ENCODE assay signal across 9 mouse cellular contexts in the genomic region with DNA sequence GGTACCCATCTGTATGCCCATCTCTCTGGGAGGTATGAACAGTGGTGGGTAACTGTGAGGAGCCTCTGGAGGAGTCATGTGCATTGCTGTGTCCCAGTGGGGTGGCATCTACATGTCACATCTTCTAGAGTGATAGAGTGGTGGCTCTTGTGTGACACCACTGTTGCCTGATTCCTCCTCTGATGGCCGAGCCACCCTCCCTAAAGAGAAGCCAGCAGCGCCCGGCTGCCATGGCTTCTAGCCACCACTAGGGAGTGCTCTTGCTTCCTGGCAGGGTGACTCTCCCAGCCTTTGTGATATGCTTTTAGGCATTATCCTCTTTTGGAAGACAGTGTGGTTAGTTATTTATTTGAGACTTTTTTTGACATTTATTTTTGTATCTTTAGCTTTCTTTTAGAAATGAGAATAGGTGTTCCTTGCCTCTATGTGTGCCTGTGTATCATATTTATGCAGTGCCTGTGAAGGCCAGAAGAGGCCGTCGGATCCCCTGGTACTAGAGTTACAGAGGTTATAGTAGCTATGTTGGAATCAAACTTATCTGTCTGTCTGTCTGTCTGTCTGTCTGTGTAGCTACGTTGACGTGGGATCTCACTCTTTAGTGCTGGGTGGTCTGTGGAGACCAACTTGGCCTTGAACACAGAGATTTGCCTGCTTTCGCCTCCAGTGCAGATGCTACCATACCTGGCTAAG. TPM values are rescaled to one million over a fixed set of nuclear protein-coding genes. Genes with fewer than 3 reads are reported as not detected.
DNase-seq lines count a peak whose midpoint lies in the region; ATAC-seq and TF ChIP-seq lines count a peak whose summit lies in the region.
"Had no signal": no experiment of that assay in that cellular context is flagged by ENCODE, and none has a peak within 500 bp of the region (broad histone marks: within the 10 kb centered on the region; RNA-seq: fewer than 3 reads in every experiment).

No protein-coding gene starts in this region.

- peak overlapping the region; percentile 99 for H3K27ac ChIP-seq in bone marrow macrophage, adult 2 months (ENCODE audit: insufficient read depth, low read depth, low read length)
- no peak overlapping the region for H3K27ac ChIP-seq in neural tube, embryonic 15.5 days (replicated peaks)
- H3K27ac ChIP-seq: embryonic facial prominence, embryonic 15.5 days had no signal

- no peaks in the 10 kb centered on the region for H3K9me3 ChIP-seq in neural tube, embryonic 15.5 days (replicated peaks)
- H3K9me3 ChIP-seq: embryonic facial prominence, embryonic 15.5 days had no signal

- H3K4me3 ChIP-seq in bone marrow macrophage, adult 2 months (ENCODE audit: insufficient read depth, low read length) = no peak overlapping the region
- no peak overlapping the region for H3K4me3 ChIP-seq in neural tube, embryonic 15.5 days (replicated peaks)
- H3K4me3 ChIP-seq: embryonic facial prominence, embryonic 15.5 days had no signal

- TF ChIP-seq POLR2A in bone marrow macrophage, adult 2 months (IDR thresholded peaks at IDR 0.05; ENCODE audit: borderline replicate concordance, low read depth, low read length) = no peak

- intact Hi-C loops in heart, postnatal 10 days (cut with DNase I) = loop anchor here (1.0 to 5.0 kb wide), 4 partner anchors 40 to 170 kb away; a partner anchor contains a TSS

- peak; percentile 97 for TF ChIP-seq CTCF in bone marrow macrophage, adult 2 months (IDR thresholded peaks at IDR 0.05; ENCODE audit: low read depth, low read length)

- H3K4me2 ChIP-seq in neural tube, embryonic 15.5 days = no peak overlapping the region
- H3K4me2 ChIP-seq: embryonic facial prominence, embryonic 15.5 days had no signal

- no peaks in the 10 kb centered on the region; the same call in 1 of the 2 replicates for H3K36me3 ChIP-seq in neural tube, embryonic 15.5 days
- H3K36me3 ChIP-seq: embryonic facial prominence, embryonic 15.5 days had no signal

- H3K27me3 ChIP-seq in neural tube, embryonic 15.5 days (replicated peaks) = no peaks in the 10 kb centered on the region
- H3K27me3 ChIP-seq: embryonic facial prominence, embryonic 15.5 days had no signal

- H3K4me1 ChIP-seq in bone marrow macrophage, adult 2 months (ENCODE audit: control insufficient read depth, insufficient read depth, low read length) = peaks cover 36% of the 10 kb centered on the region
- no peaks in the 10 kb centered on the region for H3K4me1 ChIP-seq in neural tube, embryonic 15.5 days

- H3K9ac ChIP-seq in neural tube, embryonic 15.5 days (replicated peaks) = no peak overlapping the region
- H3K9ac ChIP-seq: embryonic facial prominence, embryonic 15.5 days had no signal

- 52% methylated on average over 8 of the region's 8 CpGs for WGBS in neural tube, embryonic 15.5 days

- DNase-seq in CD8-positive naive resting alpha-beta T cell, adult 2 months (ENCODE audit: low read depth in 2 of 2, low spot score in 2 of 2) = peak; percentile 55 to 76
- DNase-seq in heart, postnatal 10 days = peak; percentile 81 to 88
- peak; percentile 73 to 88 for DNase-seq in kidney, postnatal 36 days
- peak; percentile 72 to 78 for DNase-seq in lung, adult 18-20 months
- DNase-seq in thymus, postnatal 0 days (ENCODE audit: low spot score) = peak; percentile 61

- ATAC-seq in erythroblast, adult 5-6 weeks (replicated peaks; ENCODE audit: low FRiP score, poor library complexity, severe bottlenecking) = peak; percentile 77
- 0 out of 2 replicates have a peak, but pooled peaks have one; percentile 21 for ATAC-seq in neural tube, embryonic 15.5 days (ENCODE audit: low FRiP score)

RNA-seq across cellular contexts. Expression of a gene that starts 25.9 kb away (rescaled TPM):
- 8.3 and 13.7 TPM in 2 replicates for polyA plus RNA-seq in bone marrow macrophage, adult 2 months (2012; ENCODE audit: insufficient read depth, insufficient read length, missing spikeins)
- 3.5 and 4.4 TPM in 2 replicates for total RNA-seq in erythroblast, adult 5-6 weeks (2015; ENCODE audit: low replicate concordance)
- 5.0 and 10.6 TPM in 2 replicates for total RNA-seq in erythroblast, adult 5-6 weeks (2017; ENCODE audit: low replicate concordance)
- total RNA-seq in heart, postnatal 10 days (2021) = 1 to 10 TPM; 6.4 to 7.2 TPM
- 7.0 and 13.3 TPM in 2 replicates for polyA plus RNA-seq in neural tube, embryonic 15.5 days (2015; fragmentation: Nextera tagmentation; extraction: Ambion mirVana)
- polyA plus RNA-seq in thymus, postnatal 0 days (2015; fragmentation: Nextera tagmentation; extraction: Ambion mirVana) = 35.6 and 37.2 TPM in 2 replicates

RNA-seq across cellular contexts. Expression of a gene that starts 58.4 kb away (rescaled TPM):
- polyA plus RNA-seq in bone marrow macrophage, adult 2 months (2012; ENCODE audit: insufficient read depth, insufficient read length, missing spikeins) = 67.2 and 70.5 TPM in 2 replicates
- 72.5 and 82.2 TPM in 2 replicates for total RNA-seq in erythroblast, adult 5-6 weeks (2015; ENCODE audit: low replicate concordance)
- total RNA-seq in erythroblast, adult 5-6 weeks (2017; ENCODE audit: low replicate concordance) = 51.7 and 126 TPM in 2 replicates
- 100 to 1,000 TPM; 492 to 534 TPM for total RNA-seq in heart, postnatal 10 days (2021)
- polyA plus RNA-seq in neural tube, embryonic 15.5 days (2015; fragmentation: Nextera tagmentation; extraction: Ambion mirVana) = 105 and 107 TPM in 2 replicates
- polyA plus RNA-seq in thymus, postnatal 0 days (2015; fragmentation: Nextera tagmentation; extraction: Ambion mirVana) = 80.1 and 93.8 TPM in 2 replicates
